Mouse (Mus musculus): ENCODE results near the gene Mex3b.

- TF ChIP-seq MAX (IDR thresholded peaks at IDR 0.05) (no peak), CTCF (IDR thresholded peaks at IDR 0.05; ENCODE audit: control insufficient read depth, insufficient read depth, insufficient read length) (no peak), MYOG (IDR thresholded peaks at IDR 0.05; ENCODE audit: control insufficient read depth, extremely low read depth, insufficient read length) (no peak), USF1 (IDR thresholded peaks at IDR 0.05; ENCODE audit: low read depth) (no peak), FOSL1 (IDR thresholded peaks at IDR 0.05; ENCODE audit: insufficient read depth, low read length, poor library complexity, severe bottlenecking) (no peak), CEBPB (IDR thresholded peaks at IDR 0.05; ENCODE audit: low read depth) (no peak)
These were observed 23.9 kb downstream of the Mex3b start for GRCm38 (mm10) chr7:82890875-82891515.
